Mouse (Mus musculus): ENCODE measurements around the gene Vps13d. TPM values are rescaled to one million over a fixed set of nuclear protein-coding genes. Genes with fewer than 3 reads are reported as not detected.

Vps13d gene
- total RNA-seq, 2 experiments from 2014 or later: 43.3 to 45.1 TPM

DNA sequence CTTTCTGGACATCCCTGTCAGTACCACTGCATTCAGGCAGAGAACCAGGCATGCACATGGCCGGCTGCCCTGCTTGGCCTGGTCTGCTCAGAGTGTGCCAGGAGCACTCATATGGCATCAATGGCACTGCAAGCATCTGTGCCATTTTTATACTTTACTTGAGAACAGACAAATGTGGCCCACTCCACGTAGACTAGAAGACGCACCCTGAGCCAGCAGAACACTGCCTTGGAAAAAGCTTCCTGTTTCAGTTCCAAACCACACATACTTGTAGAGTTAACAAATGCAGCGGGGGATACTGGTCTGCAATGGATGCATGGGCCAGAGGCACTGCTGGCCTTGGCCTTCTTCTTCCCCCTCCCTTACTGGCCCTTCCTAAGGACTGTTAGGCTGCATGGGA lies 181.6 kb downstream of the Vps13d start:
- peak in 1 of 2 experiments; percentile 41 for DNase-seq (ENCODE audit: low spot score in 2 of 2)

DNA sequence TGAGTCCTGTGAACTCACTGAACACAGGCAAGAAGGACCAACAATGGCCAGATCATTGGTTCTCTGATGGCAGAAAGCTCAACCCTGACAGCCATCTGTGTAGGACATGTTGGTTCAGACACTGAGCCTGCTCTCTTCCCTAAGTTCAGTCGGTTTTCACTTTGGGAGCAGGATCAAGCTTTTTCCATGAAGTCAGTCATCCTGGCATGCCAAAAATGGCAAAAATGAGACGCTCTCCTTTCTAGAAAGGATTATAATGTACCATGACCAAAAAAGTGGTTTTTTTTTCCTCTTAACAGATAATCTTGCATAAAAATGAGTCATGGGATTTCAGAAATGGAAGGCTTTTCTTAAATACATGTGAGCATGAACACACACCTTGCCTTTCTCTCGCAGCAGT lies 183.6 kb downstream of the Vps13d start:
- DNase-seq (ENCODE audit: low spot score in 2 of 2): no peak

DNA sequence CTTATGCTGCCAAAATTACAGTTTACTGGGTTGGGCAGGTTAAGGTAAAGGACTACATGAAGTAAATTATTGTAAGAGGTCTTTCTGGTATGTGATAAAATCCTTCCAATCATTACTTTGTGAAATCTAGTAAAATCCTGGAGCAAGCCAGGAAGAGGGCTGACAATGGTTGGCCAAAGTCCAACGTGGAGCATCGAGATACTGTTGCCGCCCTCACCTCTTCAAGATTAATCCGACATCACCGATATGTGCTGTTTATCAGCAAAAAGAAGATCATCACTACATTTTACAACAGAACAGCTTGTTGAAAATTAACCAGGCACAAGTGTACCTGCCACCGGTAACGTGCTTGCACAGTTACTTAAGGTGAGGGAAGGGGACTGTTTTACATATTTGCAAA lies 184.9 kb downstream of the Vps13d start:
- no peak for DNase-seq (ENCODE audit: low spot score in 2 of 2)

DNA sequence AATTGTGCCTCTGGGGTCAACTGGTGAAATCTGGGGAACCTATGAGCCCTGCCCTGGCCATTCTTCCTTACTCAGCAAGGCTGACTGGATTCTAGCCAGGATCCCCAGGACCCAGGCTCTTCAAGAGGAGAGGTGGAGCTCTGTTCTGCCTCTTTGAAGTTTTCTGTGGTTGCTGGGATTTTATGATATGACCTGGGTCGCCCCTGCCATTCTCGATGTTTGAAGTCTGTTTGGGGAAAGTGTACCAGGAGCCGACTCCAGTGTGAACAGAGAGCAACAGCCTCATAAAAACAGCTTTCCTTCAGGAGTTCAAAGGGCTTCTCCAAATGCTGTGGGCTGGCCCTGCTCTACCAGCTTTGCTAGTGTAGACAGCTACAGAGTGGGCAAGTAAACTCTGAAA lies 185.4 kb downstream of the Vps13d start:
- no peak for DNase-seq (ENCODE audit: low spot score in 2 of 2)

DNA sequence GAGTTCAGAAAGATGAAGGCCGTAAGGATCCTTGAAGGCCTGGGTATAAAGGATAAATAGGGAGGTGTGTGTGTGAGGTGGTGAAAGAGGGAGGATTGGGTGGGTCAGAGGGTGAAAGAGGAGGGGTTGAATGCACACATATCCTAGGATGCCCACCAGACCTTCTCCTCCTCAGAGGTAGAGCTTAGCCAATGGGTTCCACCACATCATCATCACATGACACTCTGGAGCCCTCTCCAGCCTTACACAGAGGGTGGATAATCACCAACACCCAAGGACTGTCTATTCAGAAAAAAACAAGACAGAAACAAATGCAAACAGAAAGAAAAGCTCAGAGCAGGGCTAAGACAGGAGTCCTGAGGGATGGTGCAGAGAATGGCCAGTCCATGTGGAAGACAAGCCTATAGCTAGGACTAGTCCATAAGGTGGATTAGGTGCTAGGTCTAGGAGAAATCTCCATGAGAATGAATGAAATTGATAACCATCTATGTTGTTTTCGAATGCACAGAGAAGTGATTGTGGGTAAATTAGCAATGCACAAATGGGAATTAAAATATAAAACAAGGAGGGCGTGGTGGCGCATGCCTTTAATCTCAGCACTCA lies 188.8 kb downstream of the Vps13d start:
- no peak for DNase-seq (ENCODE audit: low spot score in 2 of 2)

DNA sequence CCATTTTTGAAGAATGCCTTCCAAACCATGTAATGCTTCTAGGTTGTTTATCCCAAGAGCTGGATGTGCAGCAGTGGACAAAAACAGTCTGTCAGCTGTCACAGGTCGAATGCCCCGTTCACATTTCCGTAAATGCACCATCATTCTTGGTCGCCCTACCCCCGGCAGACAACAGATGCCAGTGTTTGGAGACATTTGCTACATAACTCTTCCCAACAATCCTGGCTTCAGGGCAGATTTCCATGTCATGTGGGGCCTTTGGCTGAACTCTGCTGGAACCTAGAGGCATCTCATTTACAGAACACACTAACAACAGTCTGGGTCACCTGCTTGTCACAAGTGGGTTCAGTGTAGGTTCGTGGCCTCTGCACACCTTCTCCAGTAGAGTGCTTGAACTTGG lies 190.6 kb downstream of the Vps13d start:
- peak in 1 of 2 experiments; percentile 33 for DNase-seq (ENCODE audit: low spot score in 2 of 2)

DNA sequence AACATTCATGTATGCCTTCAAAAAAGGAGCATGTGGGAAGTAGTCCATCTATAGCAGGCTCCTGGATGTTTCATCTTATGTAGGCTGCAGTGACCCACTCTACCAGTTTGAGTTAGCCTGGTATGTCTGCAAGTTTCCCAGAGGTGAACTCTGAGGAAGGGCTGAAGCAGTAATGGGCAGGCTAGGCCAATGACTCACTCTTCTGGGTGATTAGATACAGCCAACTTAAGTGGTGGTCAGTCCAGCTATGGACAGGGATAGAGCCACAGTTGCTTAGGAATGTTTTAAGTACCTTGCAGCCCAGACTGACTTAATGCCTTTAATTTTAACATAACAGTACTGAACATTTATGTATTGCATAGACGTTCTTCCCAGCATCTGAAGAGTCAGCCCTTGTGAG lies 192.1 kb downstream of the Vps13d start:
- no peak for DNase-seq (ENCODE audit: low spot score in 2 of 2)

DNA sequence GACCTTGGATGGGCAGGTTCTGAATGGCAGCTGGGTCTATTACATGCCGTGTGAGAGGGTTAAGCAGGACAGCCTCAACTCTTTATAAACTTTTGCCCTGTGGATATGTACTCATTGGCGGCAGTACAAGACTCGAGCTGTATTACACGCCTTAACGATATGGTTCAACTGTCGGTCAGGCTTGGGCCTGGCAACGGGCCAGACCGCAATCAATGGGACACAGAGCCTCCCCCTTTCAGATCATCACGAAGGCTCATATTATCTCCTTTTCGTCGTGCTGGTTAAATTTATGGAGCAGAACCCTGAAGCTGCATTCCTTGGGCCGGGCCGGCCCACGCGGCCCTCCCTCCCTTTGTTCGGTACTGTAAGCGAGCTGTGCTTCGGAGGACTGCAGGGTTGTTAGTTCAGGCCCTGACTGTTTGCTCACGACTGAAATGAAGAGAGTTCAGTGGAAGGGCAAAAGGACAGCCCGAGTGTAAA lies 194.9 kb downstream of the Vps13d start:
- DNase-seq (ENCODE audit: low spot score in 2 of 2): peak; percentile 39 to 77

DNA sequence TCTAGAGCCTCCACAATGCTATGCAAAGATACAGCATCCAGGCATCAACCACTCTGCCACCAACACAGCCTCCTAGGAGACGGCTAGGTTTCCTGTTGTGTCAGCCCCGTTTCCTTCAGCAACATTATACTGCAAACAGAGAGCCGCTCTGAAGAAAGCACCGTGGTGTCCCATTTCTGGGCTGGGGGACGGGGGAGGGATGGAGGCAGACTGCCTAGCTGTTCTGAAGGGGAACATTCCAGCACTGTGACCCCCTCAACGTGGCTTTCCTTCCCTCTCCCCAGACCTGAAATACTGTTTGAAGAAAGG lies 195.3 kb downstream of the Vps13d start:
- no peak for DNase-seq (ENCODE audit: low spot score in 2 of 2)

DNA sequence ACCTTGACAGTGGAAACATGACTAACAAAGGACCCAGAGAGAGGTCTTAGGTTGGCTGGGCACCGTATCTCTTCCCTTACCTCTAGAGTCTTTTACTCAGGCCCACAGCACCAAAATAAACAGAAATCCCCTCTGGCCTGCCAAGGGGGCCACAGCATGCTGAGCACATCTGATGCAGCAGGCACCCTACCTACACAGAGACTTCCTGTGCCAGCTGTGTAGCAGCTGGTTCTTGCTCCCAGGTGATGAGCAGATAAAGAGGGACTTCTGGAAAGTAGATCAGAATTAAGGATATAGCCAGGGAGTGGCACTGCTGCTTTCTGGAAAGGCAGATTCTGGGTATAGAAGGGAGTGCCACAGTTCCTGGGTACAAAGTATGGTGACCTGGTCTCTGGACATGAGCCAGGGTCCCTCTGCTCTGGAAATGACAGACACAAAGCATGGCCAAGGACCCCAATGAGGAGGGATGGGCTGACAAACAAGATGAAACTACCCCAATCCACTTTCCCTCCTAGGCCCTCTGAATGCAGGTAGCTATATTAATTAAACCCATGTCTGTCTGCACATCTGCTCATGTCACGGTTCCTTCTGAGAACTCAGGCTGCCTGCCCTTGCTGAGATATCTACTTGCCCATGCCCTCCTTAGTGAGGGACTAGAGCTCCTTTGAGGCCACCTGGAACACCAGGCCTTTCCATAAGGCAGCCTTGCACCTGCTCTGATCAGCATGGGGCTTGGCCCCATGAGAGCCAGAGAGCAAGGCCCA lies 195.8 kb downstream of the Vps13d start:
- no peak for DNase-seq (ENCODE audit: low spot score in 2 of 2)

DNA sequence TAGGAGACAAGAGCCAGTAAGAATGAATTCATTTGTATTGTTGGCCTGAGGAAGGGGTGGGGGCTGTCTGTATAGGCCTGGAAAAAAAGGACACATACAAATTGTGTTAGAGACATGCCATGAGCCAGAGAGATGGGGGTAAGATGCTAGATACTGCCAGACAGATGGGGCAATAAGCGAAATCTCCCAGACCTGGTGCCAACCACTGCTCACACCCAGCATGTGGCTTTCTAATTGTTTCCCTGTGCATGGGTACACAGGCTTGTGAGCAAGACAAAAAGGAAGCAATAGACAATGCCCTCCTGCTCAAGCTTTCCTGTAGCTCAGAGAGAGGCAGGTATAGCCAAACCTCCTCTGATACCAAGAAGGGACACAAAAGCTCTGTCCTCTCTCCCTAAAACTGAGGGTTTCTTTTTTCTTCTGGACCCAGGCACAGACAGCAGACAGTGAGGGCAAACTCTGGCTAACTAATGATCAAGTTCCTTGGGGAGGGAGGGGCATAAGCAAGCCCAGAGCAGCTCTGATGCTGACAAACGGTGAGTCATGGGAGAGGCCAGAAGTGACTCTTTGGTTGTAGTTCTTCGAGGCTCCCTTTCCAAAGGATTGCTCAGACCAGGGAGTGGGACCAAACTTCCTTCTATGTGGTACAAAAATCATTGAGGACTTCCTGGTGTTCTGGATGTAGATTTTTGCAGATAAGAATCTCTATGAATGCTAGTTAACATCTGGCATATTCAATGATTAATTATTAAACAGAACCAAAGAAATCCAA lies 196.7 kb downstream of the Vps13d start:
- no peak for DNase-seq (ENCODE audit: low spot score in 2 of 2)

DNA sequence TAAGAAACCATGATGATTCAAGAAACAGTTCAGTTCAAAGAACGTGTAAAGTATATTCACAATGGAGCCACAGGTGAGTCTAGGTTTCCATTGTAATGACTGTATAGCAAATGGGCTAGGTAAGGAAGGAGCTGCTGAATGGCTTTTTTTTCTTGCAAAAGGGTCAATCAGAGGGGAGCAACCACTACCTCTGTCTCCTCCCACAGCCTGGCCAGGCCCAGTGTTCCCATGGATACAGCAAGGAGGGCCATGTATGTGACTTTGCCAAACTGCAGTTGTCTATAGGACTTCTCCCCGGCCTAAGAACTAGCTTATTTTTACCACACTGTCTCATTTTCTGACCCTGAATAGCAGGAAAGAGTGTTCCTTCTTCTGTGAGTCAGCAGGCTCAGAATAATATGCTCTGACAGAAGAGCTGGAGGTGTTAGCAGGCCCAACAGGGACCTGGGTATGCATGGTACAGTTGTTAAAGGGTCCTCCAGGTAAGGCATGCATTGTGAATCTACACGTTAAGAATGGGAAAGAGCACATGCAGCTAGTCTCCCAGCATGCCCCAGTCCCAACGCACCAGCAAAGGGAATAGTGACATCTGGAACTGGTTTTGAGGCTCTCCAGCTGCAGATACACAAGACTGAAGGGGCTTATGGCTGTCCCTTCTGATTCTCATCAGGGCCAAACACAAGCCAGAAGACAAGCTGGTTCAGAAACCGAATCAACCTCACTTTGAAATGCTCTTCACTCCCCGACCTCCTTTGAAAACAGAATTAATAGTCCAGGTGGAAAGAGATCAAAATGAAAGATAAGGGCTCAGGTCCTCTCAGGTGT lies 197.6 kb downstream of the Vps13d start:
- DNase-seq (ENCODE audit: low spot score in 2 of 2): no peak

DNA sequence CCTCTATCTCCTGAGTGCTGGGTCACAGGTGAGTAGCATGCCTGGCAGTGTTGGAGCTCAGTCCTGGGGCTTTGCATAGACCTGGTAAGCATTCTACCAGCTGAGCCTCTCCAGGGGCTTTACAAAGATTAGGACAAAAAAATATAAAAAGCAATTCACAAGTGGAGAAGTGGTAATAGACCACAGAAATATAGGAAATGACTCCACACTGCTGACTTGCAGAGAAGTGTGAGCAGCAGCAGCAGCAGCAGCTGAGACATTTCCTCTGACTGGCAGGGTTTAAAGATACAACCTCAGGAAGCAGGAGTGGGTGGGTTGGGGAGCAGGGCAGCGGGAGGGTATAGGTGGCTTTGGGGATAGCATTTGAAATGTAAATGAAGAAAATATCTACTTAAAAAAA lies 199.0 kb downstream of the Vps13d start:
- no peak for DNase-seq (ENCODE audit: low spot score in 2 of 2)

DNA sequence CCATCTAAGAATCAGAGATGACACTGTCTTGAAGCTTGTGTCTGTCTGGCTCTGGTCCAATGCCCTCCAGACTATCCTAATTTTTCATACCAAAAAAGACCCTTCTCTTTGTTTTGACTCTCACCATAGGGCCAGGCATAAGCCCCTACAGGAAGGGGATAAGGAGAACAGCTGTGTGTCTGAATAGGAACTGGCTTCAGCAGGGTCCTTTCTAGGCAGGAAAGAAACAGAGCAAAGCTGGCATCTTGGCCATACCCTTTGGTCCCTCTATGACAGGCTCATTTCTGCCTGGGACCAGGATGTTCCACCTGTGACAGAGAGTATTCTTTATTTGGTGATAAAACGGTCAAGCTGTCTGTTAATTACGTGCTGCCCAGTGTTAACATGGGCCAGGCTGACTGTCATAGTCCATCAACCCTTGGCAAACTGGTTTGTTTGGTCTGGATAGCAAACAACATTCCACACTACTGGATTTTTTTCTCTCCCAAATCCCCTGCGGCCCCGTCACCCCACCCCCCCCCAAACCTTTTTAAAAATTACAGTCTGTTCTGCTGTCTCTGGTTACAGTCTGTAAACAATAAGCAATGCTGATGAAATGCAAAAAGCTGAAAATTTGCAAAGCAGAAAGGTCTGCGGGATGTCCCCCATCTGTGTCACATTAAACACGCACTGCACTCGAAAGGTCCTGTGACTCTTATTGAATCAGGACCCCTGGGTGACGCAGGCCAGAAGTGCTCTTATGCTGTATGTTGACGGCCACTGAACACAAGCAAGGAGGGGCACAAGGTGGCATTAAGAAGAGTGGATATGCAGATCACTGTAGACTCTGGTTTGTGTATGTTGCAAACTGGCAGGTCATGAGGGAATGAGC lies 201.5 kb downstream of the Vps13d start:
- no peak for DNase-seq (ENCODE audit: low spot score in 2 of 2)

DNA sequence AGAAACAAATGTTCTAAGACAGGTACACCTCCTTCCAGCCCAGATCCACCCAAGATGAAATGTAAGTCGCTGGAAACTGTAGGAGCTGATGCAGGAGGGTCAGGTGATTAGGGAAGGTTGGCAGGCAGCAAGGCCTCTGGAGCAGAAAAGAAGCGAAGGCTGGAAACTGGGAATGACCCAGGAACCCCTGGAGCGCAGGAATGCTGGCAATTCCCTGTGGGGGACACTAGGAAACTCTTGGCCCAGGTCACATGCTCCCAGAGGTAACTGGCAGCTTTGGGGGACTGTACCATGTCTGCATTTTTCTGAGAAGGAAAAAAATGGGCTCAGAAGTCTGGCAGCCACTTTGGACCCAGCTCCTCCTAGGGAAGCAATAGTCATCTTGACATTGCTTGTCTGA lies 202.4 kb downstream of the Vps13d start:
- DNase-seq (ENCODE audit: low spot score in 2 of 2): no peak

DNA sequence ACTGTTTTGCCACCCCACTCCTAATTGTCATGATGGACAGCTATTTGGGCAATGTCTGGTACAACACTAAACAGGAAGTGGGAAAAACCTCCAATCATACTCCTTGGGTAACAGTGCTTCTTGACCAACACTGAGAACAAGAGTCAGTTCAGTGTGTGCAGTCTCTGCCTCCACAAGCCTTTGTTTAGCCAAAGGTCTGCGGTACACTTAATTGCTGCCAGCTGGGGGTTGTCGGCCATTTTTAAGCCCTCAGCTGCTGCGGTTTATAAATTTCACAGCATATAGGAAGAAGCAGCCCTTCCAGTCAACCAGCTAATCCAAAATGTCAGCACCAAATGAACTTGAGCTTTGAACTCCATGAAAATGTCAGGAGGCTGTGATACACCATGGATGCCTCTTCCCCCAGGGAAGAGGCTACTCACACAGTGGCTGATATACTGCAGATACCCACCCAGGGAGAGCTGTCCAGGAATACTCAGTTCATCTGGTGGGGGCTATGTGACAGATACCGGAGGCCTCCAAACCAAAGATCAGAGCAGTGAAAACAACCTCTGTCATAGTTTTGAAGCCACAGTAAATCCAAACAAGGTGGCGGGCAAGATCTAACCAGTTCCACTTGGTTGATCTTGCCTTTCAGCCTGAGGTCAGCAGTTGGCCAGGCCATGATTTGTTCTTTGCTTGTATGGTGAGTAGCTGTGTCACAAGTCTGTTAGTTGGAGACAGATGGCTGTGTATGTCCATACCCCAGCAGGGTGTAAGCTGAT lies 206.2 kb downstream of the Vps13d start:
- no peak for DNase-seq (ENCODE audit: low spot score in 2 of 2)

DNA sequence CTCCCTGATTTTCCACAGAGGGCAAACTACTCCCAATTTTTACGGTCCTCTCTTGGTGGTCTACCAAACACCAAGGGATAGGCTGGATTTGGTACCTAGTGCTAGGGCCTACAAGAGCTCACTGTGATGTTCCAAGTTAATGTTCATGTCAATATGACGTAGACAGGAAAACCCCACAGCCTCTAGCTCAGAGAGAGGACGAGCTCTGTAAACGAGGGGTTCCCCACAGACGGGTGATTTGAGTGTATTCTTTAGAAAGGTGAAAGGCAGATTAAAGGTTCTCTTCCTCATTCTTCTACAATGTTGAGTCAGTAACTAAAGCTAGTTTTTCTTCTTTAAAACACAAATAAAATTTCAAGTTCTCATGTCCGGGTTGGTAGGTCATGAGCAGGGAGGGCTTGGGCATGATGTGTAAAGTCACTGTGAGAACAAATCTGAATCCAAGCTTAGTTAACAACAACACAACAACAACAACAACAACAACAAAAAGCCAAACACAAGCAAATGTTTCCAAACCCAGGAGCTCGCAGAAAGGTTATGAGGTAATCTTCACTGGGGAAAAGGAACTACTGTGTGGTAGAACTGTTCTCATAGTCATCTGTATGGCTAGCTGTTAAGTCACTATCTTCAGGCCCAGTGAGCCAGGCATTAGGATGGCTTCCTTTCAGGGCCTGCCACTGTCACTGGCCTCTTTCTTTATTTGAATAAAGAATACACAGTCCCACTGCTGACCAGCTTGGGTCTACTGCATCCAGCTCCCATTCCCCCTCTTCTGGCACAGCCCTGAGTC lies 208.6 kb downstream of the Vps13d start:
- DNase-seq (ENCODE audit: low spot score in 2 of 2): no peak

DNA sequence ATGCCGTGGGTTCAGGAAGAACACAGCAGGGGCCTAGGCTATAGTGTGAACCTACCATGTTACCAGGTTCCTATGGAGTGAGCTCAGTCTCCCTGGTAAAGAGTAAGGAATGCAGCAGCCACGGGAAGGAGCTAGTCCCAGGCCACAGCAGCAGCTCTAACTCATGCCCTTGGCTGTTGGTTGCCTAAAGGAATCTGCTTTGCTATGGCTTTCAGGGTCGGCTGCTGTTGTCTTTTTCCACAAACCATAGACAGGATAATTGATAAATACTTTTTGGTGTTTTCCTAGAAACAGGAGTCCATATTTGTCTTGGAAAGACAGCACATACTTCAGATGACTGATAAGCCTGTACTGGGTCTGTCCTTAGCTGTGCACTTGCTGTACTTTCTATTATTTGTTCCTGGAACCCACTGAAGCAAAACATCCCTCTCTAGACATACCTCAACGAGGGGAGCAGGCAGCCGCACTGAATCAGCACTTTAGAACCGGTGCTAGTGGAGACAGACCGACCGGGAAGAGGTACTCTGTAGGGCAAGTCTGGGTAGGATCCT lies 210.9 kb downstream of the Vps13d start:
- no peak for DNase-seq (ENCODE audit: low spot score in 2 of 2)
